Mouse (Mus musculus): Measurements from ENCODE around the gene Olfr480.

The Olfr480 gene

GRCm38 (mm10) chr7:108067246-108067645 lies at the start of gene Olfr480:
Gene Olfr480 (minus strand): TSS chr7:108067346.
- DNase-seq (ENCODE audit: low spot score) = no peak

GRCm38 (mm10) chr7:108100549-108100948 lies 33.4 kb upstream of the Olfr480 start, which contains the start of gene Olfr483:
Gene Olfr483 (plus strand): TSS chr7:108100849.
- DNase-seq (ENCODE audit: low spot score) = no peak

GRCm38 (mm10) chr7:108097486-108097885 lies 30.3 kb upstream of the Olfr480 start, which contains the start of gene Olfr482:
Gene Olfr482 (minus strand): TSS chr7:108097586.
- DNase-seq (ENCODE audit: low spot score) = no peak

DNA sequence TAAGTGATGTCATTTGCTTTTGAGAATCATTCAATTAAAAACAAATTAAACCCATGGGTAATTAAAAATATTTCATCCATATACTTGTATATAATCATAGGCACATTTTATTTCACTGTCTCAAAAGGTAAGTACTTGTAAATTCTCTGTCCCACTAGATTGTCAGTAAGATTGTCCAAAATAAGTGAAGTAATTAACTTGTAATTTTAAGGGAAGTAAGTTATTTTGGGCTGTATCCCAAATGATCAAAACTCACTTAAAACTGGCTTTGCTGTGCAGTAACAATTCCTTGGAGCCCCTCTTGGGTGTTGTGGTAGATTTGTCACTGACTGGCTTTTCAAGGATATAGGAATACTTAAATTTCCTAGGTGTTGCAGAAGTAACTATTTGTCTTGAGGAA lies 12.4 kb upstream of the Olfr480 start, which contains the start of gene Olfr481:
Gene Olfr481, plus strand, starts transcription at position 301 of the 400 bp plus-strand sequence.
- DNase-seq (ENCODE audit: low spot score) = no peak

GRCm38 (mm10) chr7:108050393-108050792 lies 16.8 kb downstream of the Olfr480 start, which contains the start of gene Olfr479:
Gene Olfr479 (plus strand): TSS chr7:108050693.
- no peak for DNase-seq (ENCODE audit: low spot score)

GRCm38 (mm10) chr7:108033889-108034288 lies 33.3 kb downstream of the Olfr480 start, which contains the start of gene Olfr478:
Gene Olfr478 (minus strand): TSS chr7:108033989.
- no peak for DNase-seq (ENCODE audit: low spot score)

All from testis, postnatal 10 days (tissue).